Mouse (Mus musculus) right cerebral cortex, adult 2 months (tissue): ENCODE measurements around the gene Gria2.

ENCODE experiments used
- DNase-seq, 2 experiments: peaks; one replicate each; pipeline ENCODE4 v3.0.0; 2021 to 2022; ENCODE audit warnings: low spot score in 2 of 2

The Gria2 gene

GRCm38 (mm10) chr3:80802596-80803081 lies at the start of gene Gria2:
Gria2 (minus strand) TSS chr3:80802835.
- peak; percentile 93 to 94 for DNase-seq

DNA sequence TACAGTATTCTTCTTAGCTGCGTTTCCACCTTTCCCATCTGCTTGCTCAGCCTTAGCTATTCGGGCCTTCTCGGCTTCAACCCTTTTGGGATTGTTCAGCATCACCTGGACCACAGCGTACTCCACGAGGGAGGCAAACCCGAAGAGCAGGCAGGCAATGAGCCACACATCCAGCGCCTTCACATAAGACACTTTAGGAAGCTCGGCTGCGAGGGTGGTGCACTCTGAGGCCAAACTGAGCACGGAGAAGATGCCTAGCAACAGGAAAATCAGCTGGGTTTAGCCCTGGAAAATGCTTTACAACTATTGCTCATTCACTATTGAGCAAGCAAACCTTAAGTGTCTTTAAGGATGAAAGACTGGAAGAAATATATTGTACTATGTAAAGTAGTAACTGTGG lies 48.3 kb upstream of the Gria2 start:
- peak in 1 of 2 experiments; percentile 27 for DNase-seq

DNA sequence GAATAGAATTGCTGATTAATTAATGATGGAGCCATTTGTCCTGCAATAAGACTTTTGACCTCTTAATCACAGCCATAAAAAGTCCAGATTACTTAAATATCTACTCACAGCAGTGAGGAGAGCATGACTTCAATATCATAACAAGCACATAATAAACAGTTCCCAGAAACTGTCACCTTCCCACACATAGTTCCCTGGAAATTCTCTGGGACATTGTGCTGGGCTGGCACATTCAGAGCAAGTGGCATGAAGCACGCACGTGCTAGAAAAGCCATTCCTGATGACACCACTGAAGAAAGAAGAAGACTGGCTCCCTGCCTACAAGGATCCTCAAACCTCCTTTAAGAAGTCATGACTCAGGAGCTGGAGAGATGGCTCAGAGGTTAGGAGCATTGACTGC lies 43.0 kb upstream of the Gria2 start:
- DNase-seq = peak in 1 of 2 experiments; percentile 8

DNA sequence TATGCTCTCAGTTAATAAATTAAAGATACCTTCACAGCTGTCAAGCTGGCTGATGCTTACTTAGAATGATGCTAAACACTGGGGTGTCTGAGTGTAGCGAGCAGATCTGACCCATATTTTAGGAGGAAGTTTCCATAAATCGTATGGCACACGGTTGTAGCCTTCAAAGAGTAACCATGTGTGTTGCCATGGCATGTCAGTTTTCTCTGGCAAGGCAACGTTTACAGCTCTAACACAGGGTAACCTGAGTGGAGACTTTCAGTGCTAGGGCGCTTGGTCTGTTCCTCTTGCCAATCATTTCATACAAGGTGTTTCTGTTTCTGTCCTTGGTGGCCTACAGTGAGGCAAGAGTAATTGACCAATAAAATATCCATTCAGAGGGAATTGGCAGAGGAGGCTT lies 37.2 kb upstream of the Gria2 start:
- no peak for DNase-seq

GRCm38 (mm10) chr3:80837583-80837982 lies 34.9 kb upstream of the Gria2 start:
- DNase-seq = no peak

DNA sequence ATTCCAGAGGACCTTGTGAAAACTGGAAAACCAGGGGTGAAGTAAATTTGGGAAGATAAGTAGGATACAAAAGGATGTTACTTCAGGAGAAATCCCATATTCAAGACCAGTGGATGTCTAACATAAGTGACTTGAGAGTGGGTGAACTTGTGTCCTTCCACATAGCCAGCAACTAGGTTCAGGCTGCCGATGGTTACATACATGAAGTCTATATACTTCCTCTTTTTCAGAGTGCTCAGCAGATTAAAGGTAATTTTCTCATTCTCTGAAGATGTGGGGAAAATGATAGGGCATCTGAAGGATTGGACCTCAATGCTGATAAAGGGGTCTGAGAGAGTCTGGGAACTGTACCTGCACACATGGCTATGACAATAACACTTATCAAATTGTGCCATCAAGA lies 21.3 kb upstream of the Gria2 start:
- no peak for DNase-seq

GRCm38 (mm10) chr3:80818619-80819018 lies 16.0 kb upstream of the Gria2 start:
- DNase-seq = no peak

DNA sequence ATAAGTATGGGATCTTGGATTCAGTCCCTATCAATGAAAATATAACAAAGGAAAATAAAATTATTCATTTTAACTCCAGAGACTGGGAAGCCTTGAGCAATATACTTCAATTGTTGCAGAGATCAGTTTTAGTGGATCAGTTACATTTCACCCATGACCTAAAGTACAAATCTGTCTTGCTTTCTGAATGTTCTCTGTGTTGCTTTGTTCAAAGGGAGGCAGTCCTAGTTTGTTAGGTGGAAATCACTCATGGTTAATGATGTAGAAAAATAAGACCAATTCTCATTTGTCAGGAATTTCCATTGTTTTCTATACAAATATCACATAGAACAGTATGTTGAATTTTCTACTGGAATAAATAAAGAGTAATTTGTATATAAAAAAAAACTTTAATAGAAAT lies 11.1 kb upstream of the Gria2 start:
- no peak for DNase-seq

- DNase-seq = no peak
Measured at GRCm38 (mm10) chr3:80812237-80812636, 9.6 kb upstream of the Gria2 start.

GRCm38 (mm10) chr3:80805327-80805726 lies 2.7 kb upstream of the Gria2 start:
- DNase-seq = peak in 1 of 2 experiments; percentile 37

DNA sequence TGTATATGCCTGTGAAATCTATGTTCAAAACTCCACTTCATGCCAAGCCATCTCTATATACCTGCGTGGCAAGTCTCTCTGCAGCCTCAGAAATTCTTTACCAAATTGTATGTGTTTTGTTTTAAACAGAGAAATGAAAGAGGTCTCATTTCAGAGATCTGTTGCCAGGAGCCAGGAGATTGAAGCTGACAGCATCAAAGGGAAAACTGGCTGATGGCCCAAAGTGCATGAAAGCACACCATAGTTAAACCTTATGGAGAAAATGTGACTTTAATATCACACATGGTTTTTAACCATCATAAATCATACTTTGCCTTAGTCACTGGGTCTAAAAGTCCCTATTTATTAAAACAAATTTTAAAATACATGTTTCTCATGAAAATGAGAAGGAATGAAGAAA lies 1.2 kb upstream of the Gria2 start:
- DNase-seq = no peak

DNA sequence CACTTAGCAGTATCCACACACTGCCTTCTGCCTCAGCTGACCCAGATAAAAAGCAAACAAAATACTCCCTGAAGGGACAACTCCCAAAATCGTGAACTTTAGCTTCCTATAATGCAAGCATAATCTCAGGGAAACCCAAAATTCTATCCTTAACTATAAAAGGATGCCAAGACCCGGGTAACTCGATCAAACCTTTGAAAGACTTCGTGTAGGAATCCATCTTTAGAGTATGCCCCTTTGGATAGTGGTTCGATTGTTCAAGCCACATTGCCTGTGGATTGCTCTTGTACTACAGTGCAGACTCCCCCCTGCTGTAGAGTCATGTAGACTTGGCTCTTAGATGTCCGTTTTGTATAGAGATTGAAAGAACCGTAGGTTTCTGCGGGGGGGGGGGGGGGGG lies 576 bp upstream of the Gria2 start:
- no peak for DNase-seq

DNA sequence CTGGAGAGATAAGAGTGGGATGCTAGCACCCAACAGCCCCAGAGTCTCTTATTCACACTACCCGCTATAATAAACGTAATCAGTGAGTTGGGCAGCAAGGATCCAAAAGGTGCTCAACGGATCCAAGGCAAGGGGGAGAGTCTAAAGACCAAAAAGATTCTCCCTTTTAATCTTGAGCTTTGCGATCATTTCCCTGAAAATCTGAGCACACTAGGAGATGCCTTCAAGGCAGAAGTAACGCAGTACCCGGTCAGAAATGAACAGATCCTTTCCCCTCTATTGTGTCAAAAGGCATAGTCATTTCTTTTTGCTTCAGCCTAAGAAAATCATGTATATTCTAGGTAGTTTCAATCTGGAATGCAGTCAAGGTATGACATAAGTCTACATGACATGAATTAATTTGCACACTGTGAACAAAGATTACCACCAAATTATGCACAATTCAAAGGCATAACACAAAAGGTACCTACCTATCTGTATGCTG lies 766 bp downstream of the Gria2 start:
- DNase-seq = no peak

DNA sequence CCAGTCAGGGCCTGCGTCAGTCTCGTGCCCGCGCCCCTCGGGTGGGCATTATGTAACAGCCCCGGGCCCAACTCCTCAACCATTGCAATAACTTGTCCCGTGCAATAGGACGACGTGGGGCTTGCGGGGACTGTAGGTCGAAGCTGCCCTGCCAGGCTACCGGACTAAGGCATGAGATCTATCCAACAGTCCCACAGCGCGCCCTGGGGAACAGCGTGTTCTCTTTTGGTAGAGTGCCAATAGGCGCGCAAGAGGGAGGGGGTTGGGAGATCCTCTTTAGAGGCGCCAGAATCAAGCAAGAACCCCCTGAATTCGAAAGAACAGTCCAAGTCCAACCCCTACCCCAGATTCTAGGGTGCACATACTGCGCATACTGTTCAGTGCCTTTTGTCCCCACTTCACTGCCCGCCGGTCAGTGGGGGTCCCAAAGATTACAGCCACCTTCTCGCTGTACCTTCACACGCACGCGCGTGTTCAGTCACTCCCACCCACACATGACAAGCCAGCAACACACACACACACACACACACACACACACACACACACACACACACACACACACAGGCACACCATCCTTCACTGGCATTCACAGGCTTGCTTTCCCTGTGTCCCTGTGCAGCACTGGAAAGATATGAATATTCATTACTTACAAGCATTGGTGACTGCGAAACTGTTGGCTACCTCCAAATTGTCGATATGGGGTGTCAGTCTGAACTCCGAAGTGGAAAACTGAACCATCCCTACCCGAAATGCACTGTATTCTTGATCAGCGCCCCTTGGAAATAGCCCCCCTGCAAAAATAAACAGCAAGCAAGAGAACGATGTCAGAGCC lies 1.4 kb downstream of the Gria2 start:
- DNase-seq = peak; percentile 72 to 79

DNA sequence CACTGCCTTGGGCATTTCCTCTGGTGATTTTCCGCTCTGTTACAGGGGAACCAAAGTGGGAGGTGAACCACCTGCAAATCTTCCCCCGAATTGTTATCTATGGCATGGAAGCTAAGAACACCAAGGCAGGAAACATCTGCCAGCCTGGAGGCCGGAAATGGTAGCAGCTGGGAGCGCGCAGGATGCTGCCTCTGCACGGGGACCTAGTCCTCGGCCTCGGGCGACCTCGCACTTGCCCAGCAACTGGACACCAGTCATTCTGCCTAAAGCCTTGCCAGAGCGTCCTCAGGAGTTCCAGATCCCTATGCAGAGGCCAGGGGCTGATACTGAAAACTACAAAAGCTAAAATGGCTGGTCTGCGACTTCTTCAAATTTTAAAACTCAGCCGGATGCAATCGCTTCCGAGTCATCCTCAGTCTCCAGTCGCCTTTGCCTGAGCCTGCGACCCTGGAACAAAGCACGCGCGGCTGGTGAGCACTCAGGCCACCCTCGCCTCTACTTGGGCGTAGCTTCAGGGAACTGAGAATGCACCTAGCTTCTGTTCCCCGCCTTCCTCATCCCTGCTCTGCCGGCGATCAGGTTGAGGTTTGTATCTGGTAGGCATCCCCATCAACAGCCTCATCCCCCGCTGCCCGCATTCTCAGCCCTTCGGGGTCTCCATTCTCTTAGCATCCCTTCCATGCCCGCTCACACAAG lies 2.2 kb downstream of the Gria2 start:
- peak; percentile 65 to 69 for DNase-seq

DNA sequence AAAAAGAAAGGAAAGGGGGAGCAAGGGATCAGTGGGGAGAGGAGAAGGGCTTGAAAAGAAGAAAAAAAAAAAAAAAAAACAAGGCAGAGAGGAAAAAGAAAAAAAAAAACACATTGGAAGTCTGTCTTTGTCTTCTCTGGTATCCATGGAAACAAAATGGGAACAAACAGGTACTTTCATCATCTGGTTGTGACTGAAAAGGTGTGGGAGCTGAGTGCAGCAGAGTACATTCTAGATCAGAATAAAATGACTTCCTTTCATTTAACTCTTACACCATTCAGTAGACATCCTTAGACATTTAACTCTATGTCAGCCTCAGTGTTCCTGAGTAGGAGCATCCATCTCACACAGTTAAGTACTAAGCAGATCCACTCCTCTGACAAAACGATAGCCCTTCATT lies 4.7 kb downstream of the Gria2 start:
- DNase-seq = no peak

GRCm38 (mm10) chr3:80796764-80797163 lies 5.9 kb downstream of the Gria2 start:
- DNase-seq = no peak

GRCm38 (mm10) chr3:80795284-80795683 lies 7.4 kb downstream of the Gria2 start:
- no peak for DNase-seq

GRCm38 (mm10) chr3:80787116-80787744 lies 15.4 kb downstream of the Gria2 start:
- DNase-seq = no peak

GRCm38 (mm10) chr3:80781144-80781530 lies 21.5 kb downstream of the Gria2 start:
- no peak for DNase-seq

GRCm38 (mm10) chr3:80780383-80781143 lies 22.1 kb downstream of the Gria2 start:
- DNase-seq = no peak

- no peak for DNase-seq
Measured at GRCm38 (mm10) chr3:80776628-80777027, 26.0 kb downstream of the Gria2 start.
